Mouse (Mus musculus) G1E-ER4 (cell line): Measurements from ENCODE around the gene Ube2s. TPM values are rescaled to one million over a fixed set of nuclear protein-coding genes. Genes with fewer than 3 reads are reported as not detected.

ENCODE experiments used
- GATA1 ChIP-seq: IDR thresholded peaks from one replicate; pipeline ENCODE4 v1.8.0; 2012; ENCODE audit warnings: low read length, inconsistent platforms
- polyA plus RNA-seq: library from polyadenylated mRNA; stranded (reverse); fragments of >175 nt; gene quantifications from 2 replicates; pipeline ENCODE4 v1.2.3, GENCODE M21; 2012

The Ube2s gene
- polyA plus RNA-seq, 1 experiment: 528 TPM

GRCm38 (mm10) chr7:4751971-4752820 lies 60.2 kb downstream of the Ube2s start:
- TF ChIP-seq GATA1: no peak

- no peak for TF ChIP-seq GATA1
Measured at GRCm38 (mm10) chr7:4749169-4749568, 63.2 kb downstream of the Ube2s start.

- no peak for TF ChIP-seq GATA1
Measured at GRCm38 (mm10) chr7:4748321-4748720, 64.1 kb downstream of the Ube2s start.

- peak; percentile 91 for TF ChIP-seq GATA1
Measured at GRCm38 (mm10) chr7:4747156-4747899, 65.1 kb downstream of the Ube2s start.

- no peak for TF ChIP-seq GATA1
Measured at GRCm38 (mm10) chr7:4746326-4746980, 65.9 kb downstream of the Ube2s start.

GRCm38 (mm10) chr7:4744886-4745285 lies 67.5 kb downstream of the Ube2s start:
- no peak for TF ChIP-seq GATA1

Other genes starting within 250 kb of the Ube2s start
- gene Ptprh, start 208.5 kb downstream of the Ube2s start, polyA plus RNA-seq: not detected in 2 replicates
- 2.8 and 3.7 TPM in 2 replicates for gene Tmem86b, start 181.2 kb downstream of the Ube2s start, polyA plus RNA-seq
- gene Ppp6r1, start 153.6 kb downstream of the Ube2s start, polyA plus RNA-seq: 272 and 281 TPM in 2 replicates
- 234 and 302 TPM in 2 replicates for gene Hspbp1, start 127.5 kb downstream of the Ube2s start, polyA plus RNA-seq
- not detected in 2 replicates for gene Brsk1, start 122.0 kb downstream of the Ube2s start, polyA plus RNA-seq
- 0.04 TPM in 1 of 2 replicates, not detected in the other for gene Tmem150b, start 87.3 kb downstream of the Ube2s start, polyA plus RNA-seq
- 474 and 610 TPM in 2 replicates for gene Kmt5c, start 72.5 kb downstream of the Ube2s start, polyA plus RNA-seq
- 125 and 159 TPM in 2 replicates for gene Cox6b2, start 59.5 kb downstream of the Ube2s start, polyA plus RNA-seq
- gene Fam71e2, start 41.3 kb downstream of the Ube2s start, polyA plus RNA-seq: not detected in 2 replicates
- 0.51 and 0.60 TPM in 2 replicates for gene Il11, start 29.7 kb downstream of the Ube2s start, polyA plus RNA-seq
- gene Tmem190, start 29.7 kb downstream of the Ube2s start, polyA plus RNA-seq: 0.12 TPM in 1 of 2 replicates, not detected in the other
- gene Tmem238, start 22.9 kb downstream of the Ube2s start, polyA plus RNA-seq: 128 and 187 TPM in 2 replicates
- gene Rpl28, start 19.7 kb downstream of the Ube2s start, polyA plus RNA-seq: 12,006 and 12,218 TPM in 2 replicates
- not detected in 2 replicates for gene Shisa7, start 32.1 kb upstream of the Ube2s start, polyA plus RNA-seq
- 11.3 and 13.0 TPM in 2 replicates for gene Isoc2b, start 57.7 kb upstream of the Ube2s start, polyA plus RNA-seq
- gene Isoc2a, start 64.6 kb upstream of the Ube2s start, polyA plus RNA-seq: 10.8 and 31.1 TPM in 2 replicates
- not detected in 2 replicates for gene Gm36210, start 93.9 kb upstream of the Ube2s start, polyA plus RNA-seq
- 57.2 and 60.0 TPM in 2 replicates for gene Zfp628, start 102.6 kb upstream of the Ube2s start, polyA plus RNA-seq
- gene Nat14, start 109.4 kb upstream of the Ube2s start, polyA plus RNA-seq: 1.8 TPM in 2 replicates
- gene Ssc5d, start 113.2 kb upstream of the Ube2s start, polyA plus RNA-seq: 0.05 TPM in 2 replicates
- not detected in 2 replicates for gene Sbk2, start 151.8 kb upstream of the Ube2s start, polyA plus RNA-seq
- not detected in 2 replicates for gene Sbk3, start 158.6 kb upstream of the Ube2s start, polyA plus RNA-seq
- 0.04 and 0.05 TPM in 2 replicates for gene Zfp579, start 183.6 kb upstream of the Ube2s start, polyA plus RNA-seq
- 56.5 and 78.4 TPM in 2 replicates for gene Zfp524, start 201.8 kb upstream of the Ube2s start, polyA plus RNA-seq
- gene Fiz1, start 202.1 kb upstream of the Ube2s start, polyA plus RNA-seq: 91.3 and 107 TPM in 2 replicates
- 15.3 TPM in 1 of 2 replicates, not detected in the other for gene Gm44973, start 202.9 kb upstream of the Ube2s start, polyA plus RNA-seq
- 146 and 194 TPM in 2 replicates for gene Zfp865, start 207.8 kb upstream of the Ube2s start, polyA plus RNA-seq
- gene Ccdc106, start 208.0 kb upstream of the Ube2s start, polyA plus RNA-seq: 0.64 and 0.82 TPM in 2 replicates
- gene 4632433K11Rik, start 221.5 kb upstream of the Ube2s start, polyA plus RNA-seq: not detected in 2 replicates
- gene Zfp784, start 225.9 kb upstream of the Ube2s start, polyA plus RNA-seq: 2.9 and 3.1 TPM in 2 replicates
- gene Zfp580, start 238.9 kb upstream of the Ube2s start, polyA plus RNA-seq: 0.73 and 0.90 TPM in 2 replicates
- 496 and 534 TPM in 2 replicates for gene U2af2, start 249.6 kb upstream of the Ube2s start, polyA plus RNA-seq